Mouse (Mus musculus) forebrain, embryonic 16.5 days (tissue): ENCODE data around the gene Arhgef39. TPM values are rescaled to one million over a fixed set of nuclear protein-coding genes. Genes with fewer than 3 reads are reported as not detected.
A peak's percentile ranks its signal among the peaks of the same experiment; 100 is the strongest.

ENCODE experiments used
- ATAC-seq: fragments of 200-750 bp; cut with Nextera tagmentation; 2 replicates; pipeline ENCODE4 v1.8.0; 2017; ENCODE audit warnings: mild to moderate bottlenecking, moderate library complexity
- H3K27ac ChIP-seq: fragments of 300-500 bp; sonication (generic); 2 replicates; pipeline ENCODE4 v1.5.1; 2014; ENCODE audit warnings: low read length, control low read depth
- H3K27me3 ChIP-seq: fragments of 300-500 bp; sonication (generic); replicated peaks from 2 replicates; pipeline ENCODE4 v1.6.1; 2014; ENCODE audit warnings: low read length; ENCODE audit not compliant: control insufficient read depth, insufficient read depth
- H3K36me3 ChIP-seq: fragments of 300-500 bp; sonication (generic); 2 replicates; pipeline ENCODE4 v1.6.1; 2014; ENCODE audit not compliant: control insufficient read depth, insufficient read depth
- H3K4me1 ChIP-seq: fragments of 300-500 bp; sonication (generic); replicated peaks from 2 replicates; pipeline ENCODE4 v1.6.1; 2014; ENCODE audit warnings: low read length; ENCODE audit not compliant: control insufficient read depth, insufficient read depth
- H3K4me2 ChIP-seq: fragments of 300-500 bp; sonication (generic); 2 replicates; pipeline ENCODE4 v1.6.1; 2014; ENCODE audit warnings: mild to moderate bottlenecking, low read length, control low read depth
- H3K4me3 ChIP-seq: fragments of 300-500 bp; sonication (generic); replicated peaks from 2 replicates; pipeline ENCODE4 v1.5.1; 2014; ENCODE audit warnings: mild to moderate bottlenecking, low read length, control low read depth
- H3K9ac ChIP-seq: fragments of 300-500 bp; sonication (generic); replicated peaks from 2 replicates; pipeline ENCODE4 v1.6.1; 2014; ENCODE audit warnings: low read depth, low read length, control low read depth
- H3K9me3 ChIP-seq: fragments of 300-500 bp; sonication (generic); 2 replicates; pipeline ENCODE4 v1.6.1; 2016; ENCODE audit warnings: low read length; ENCODE audit not compliant: control insufficient read depth
- WGBS: fragments of 180-500 bp; shearing (Covaris S2); extraction: QIAGEN DNeasy Blood & Tissue Kit; methylation state at CpG from one replicate; pipeline ENCODE4 v1.1.7; 2014; 5-methylcytosine and 5-hydroxymethylcytosine counted together
- polyA plus RNA-seq: library from polyadenylated mRNA; unstranded; fragments of >200 nt; fragmentation: Nextera tagmentation; extraction: Ambion mirVana; gene quantifications from 2 replicates; pipeline ENCODE4 v1.2.1, GENCODE M21; 2015

The Arhgef39 gene
- polyA plus RNA-seq, 1 experiment from 2014 or later, result 18.8 TPM

GRCm38 (mm10) chr4:43530081-43530501 is 30.6 kb upstream of the Arhgef39 start:
- no peak overlapping the region for H3K4me2 ChIP-seq
- H3K9ac ChIP-seq, result no peak overlapping the region
- H3K4me1 ChIP-seq, result no peaks in the 10 kb centered on the region
- no peak for ATAC-seq
- no peak overlapping the region for H3K27ac ChIP-seq
- peaks cover 8% of the 10 kb centered on the region for H3K27me3 ChIP-seq
- H3K4me3 ChIP-seq, result no peak overlapping the region
- peaks cover 16% of the 10 kb centered on the region; the same call in 1 of the 2 replicates for H3K36me3 ChIP-seq
- 76% methylated on average over 8 of the region's 8 CpGs for WGBS
- H3K9me3 ChIP-seq, result no peaks in the 10 kb centered on the region; the same call in 1 of the 2 replicates

- H3K27me3 ChIP-seq, result peaks cover 19% of the 10 kb centered on the region
- H3K4me3 ChIP-seq, result no peak overlapping the region
- ATAC-seq, result no peak
- no peaks in the 10 kb centered on the region; the same call in 1 of the 2 replicates for H3K9me3 ChIP-seq
- H3K9ac ChIP-seq, result no peak overlapping the region
- H3K4me2 ChIP-seq, result no peak overlapping the region
- WGBS, result 80% methylated on average over 9 of the region's 9 CpGs
- peaks cover 12% of the 10 kb centered on the region for H3K4me1 ChIP-seq
- H3K36me3 ChIP-seq, result peaks cover 15% of the 10 kb centered on the region; the same call in 1 of the 2 replicates
- no peak overlapping the region for H3K27ac ChIP-seq
These were observed 29.0 kb upstream of the Arhgef39 start for GRCm38 (mm10) chr4:43528487-43528886.

GRCm38 (mm10) chr4:43527880-43528279 is 28.4 kb upstream of the Arhgef39 start:
- no peak for ATAC-seq
- H3K4me2 ChIP-seq, result no peak overlapping the region
- H3K27ac ChIP-seq, result no peak overlapping the region
- WGBS, result 61% methylated on average over 5 of the region's 5 CpGs
- no peak overlapping the region for H3K9ac ChIP-seq
- H3K4me3 ChIP-seq, result no peak overlapping the region
- no peaks in the 10 kb centered on the region; the same call in 1 of the 2 replicates for H3K9me3 ChIP-seq
- peaks cover 21% of the 10 kb centered on the region for H3K27me3 ChIP-seq
- peaks cover 10% of the 10 kb centered on the region; the same call in 1 of the 2 replicates for H3K36me3 ChIP-seq
- peaks cover 16% of the 10 kb centered on the region for H3K4me1 ChIP-seq

GRCm38 (mm10) chr4:43519956-43520355 is 20.5 kb upstream of the Arhgef39 start:
- no peaks in the 10 kb centered on the region for H3K9me3 ChIP-seq
- H3K4me2 ChIP-seq, result peak overlapping the region; percentile 25
- 12% methylated on average over 6 of the region's 6 CpGs for WGBS
- no peak overlapping the region for H3K9ac ChIP-seq
- peaks cover 28% of the 10 kb centered on the region for H3K27me3 ChIP-seq
- H3K27ac ChIP-seq, result no peak overlapping the region
- no peak overlapping the region for H3K4me3 ChIP-seq
- H3K4me1 ChIP-seq, result peaks cover 18% of the 10 kb centered on the region
- ATAC-seq, result peak; percentile 71
- no peaks in the 10 kb centered on the region for H3K36me3 ChIP-seq

GRCm38 (mm10) chr4:43519551-43519950 is 20.1 kb upstream of the Arhgef39 start:
- H3K9ac ChIP-seq, result no peak overlapping the region
- H3K4me1 ChIP-seq, result peaks cover 17% of the 10 kb centered on the region
- WGBS, result 17% methylated on average over 10 of the region's 10 CpGs
- no peak overlapping the region for H3K4me3 ChIP-seq
- H3K9me3 ChIP-seq, result no peaks in the 10 kb centered on the region
- H3K36me3 ChIP-seq, result no peaks in the 10 kb centered on the region
- H3K4me2 ChIP-seq, result peak overlapping the region; percentile 25
- H3K27ac ChIP-seq, result no peak overlapping the region
- ATAC-seq, result no peak
- peaks cover 24% of the 10 kb centered on the region for H3K27me3 ChIP-seq

GRCm38 (mm10) chr4:43515764-43516708 is 16.5 kb upstream of the Arhgef39 start:
- Histone ChIP-seq H3K4me2 (no peak overlapping the region), H3K27me3 (peaks cover 4% of the 10 kb centered on the region; the same call in 1 of the 2 replicates), H3K9me3 (no peaks in the 10 kb centered on the region), H3K4me1 (peaks cover 2% of the 10 kb centered on the region; the same call in 1 of the 2 replicates), H3K27ac (no peak overlapping the region), H3K9ac (no peak overlapping the region), H3K36me3 (no peaks in the 10 kb centered on the region), H3K4me3 (no peak overlapping the region)
- 71% methylated on average over 11 of the region's 11 CpGs for WGBS
- ATAC-seq, result no peak

- H3K4me1 ChIP-seq, result peaks cover 6% of the 10 kb centered on the region
- no peak for ATAC-seq
- H3K36me3 ChIP-seq, result no peaks in the 10 kb centered on the region
- no peak overlapping the region for H3K4me3 ChIP-seq
- no peak overlapping the region for H3K27ac ChIP-seq
- 83% methylated on average over 4 of the region's 4 CpGs for WGBS
- no peaks in the 10 kb centered on the region; the same call in 1 of the 2 replicates for H3K27me3 ChIP-seq
- H3K9ac ChIP-seq, result no peak overlapping the region
- no peak overlapping the region for H3K4me2 ChIP-seq
- H3K9me3 ChIP-seq, result no peaks in the 10 kb centered on the region
These were observed 14.3 kb upstream of the Arhgef39 start for GRCm38 (mm10) chr4:43513791-43514190.

- 83% methylated on average over 4 of the region's 4 CpGs for WGBS
- Histone ChIP-seq H3K4me3 (no peak overlapping the region), H3K4me1 (peaks cover 10% of the 10 kb centered on the region), H3K9me3 (no peaks in the 10 kb centered on the region), H3K9ac (no peak overlapping the region), H3K27me3 (no peaks in the 10 kb centered on the region; the same call in 1 of the 2 replicates), H3K27ac (no peak overlapping the region), H3K4me2 (no peak overlapping the region), H3K36me3 (no peaks in the 10 kb centered on the region)
- no peak for ATAC-seq
These were observed 13.8 kb upstream of the Arhgef39 start for GRCm38 (mm10) chr4:43513300-43513699.

- no peaks in the 10 kb centered on the region for H3K36me3 ChIP-seq
- no peak overlapping the region for H3K4me3 ChIP-seq
- no peak overlapping the region for H3K4me2 ChIP-seq
- ATAC-seq, result no peak
- H3K27me3 ChIP-seq, result no peaks in the 10 kb centered on the region; the same call in 1 of the 2 replicates
- no peak overlapping the region for H3K27ac ChIP-seq
- peaks cover 13% of the 10 kb centered on the region for H3K4me1 ChIP-seq
- no peaks in the 10 kb centered on the region for H3K9me3 ChIP-seq
- 69% methylated on average over 7 of the region's 7 CpGs for WGBS
- no peak overlapping the region for H3K9ac ChIP-seq
These were observed 13.2 kb upstream of the Arhgef39 start for GRCm38 (mm10) chr4:43512653-43513052.
